In the genomic region with DNA sequence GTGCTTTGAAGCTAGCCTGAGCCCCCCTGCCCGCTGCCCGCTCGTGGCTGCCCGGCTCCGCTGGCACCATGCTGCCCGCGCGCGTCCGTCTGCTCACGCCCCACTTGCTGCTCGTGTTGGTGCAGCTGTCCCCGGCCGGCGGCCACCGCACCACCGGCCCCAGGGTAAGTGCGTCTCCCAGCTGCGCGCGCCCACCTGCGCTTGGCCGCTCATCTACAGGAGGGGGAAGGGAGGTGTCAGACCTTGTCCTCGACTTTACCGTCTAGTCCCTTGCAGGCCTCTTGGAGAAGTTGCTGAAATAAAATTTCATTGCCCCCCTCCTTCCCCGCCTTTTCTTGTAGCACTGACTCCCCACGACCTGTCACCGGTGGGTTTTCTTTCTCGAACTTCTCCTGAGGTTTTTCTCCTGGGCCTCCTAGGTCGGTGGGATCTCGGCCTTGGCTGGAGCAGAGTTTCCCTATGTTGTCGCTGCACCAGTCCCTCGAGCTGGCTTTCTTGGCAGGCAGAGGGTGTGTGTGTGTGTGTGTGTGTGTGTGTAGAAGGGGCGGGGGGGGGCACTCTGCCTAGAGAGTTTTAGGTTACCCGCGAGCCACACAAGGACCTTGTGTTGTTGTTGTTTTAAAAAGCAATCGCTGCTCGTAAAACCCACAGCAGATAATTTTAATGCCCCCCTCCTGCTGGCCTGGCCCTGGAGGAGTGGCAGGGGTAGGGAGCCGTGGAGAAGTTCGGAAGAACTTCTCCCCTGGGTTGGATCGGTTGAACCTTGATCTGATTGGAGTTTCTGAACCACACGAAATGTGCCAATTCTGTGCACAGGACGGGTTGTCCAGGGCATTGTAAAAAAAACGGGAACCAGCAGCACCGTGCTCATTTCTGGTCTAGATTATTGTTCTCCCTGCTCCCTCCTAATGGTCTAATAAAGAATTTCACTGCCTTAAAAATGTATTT, we compare ENCODE assay signal across 9 mouse cellular contexts. TPM values are rescaled to one million over a fixed set of nuclear protein-coding genes. Genes with fewer than 3 reads are reported as not detected.
A peak's percentile ranks its signal among the peaks of the same experiment; 100 is the strongest.
DNase-seq lines count a peak whose midpoint lies in the region; ATAC-seq lines count a peak whose summit lies in the region.
"Had no signal": no experiment of that assay in that cellular context is flagged by ENCODE, and none has a peak within 500 bp of the region (broad histone marks: within the 10 kb centered on the region; RNA-seq: fewer than 3 reads in every experiment).

No protein-coding gene starts in this region.

- peak overlapping the region; percentile 98 for H3K4me2 ChIP-seq in limb, embryonic 13.5 days (replicated peaks)

- ATAC-seq in limb, embryonic 13.5 days (ENCODE audit: low FRiP score, low read depth) = peak; percentile 63

- no peaks in the 10 kb centered on the region for H3K9me3 ChIP-seq in heart, embryonic 10.5 days
- H3K9me3 ChIP-seq in limb, embryonic 13.5 days = no peaks in the 10 kb centered on the region

- WGBS in heart, embryonic 10.5 days = 6% methylated on average over 45 of the region's 45 CpGs
- under 1% methylated on average over 45 of the region's 45 CpGs for WGBS in limb, embryonic 13.5 days

- no peak for DNase-seq in heart, embryonic 10.5 days (ENCODE audit: low spot score)
- DNase-seq in heart, adult 18-20 months = no peak
- DNase-seq in urinary bladder, postnatal 25 days (ENCODE audit: low spot score) = peak; percentile 11
- no peak for DNase-seq in urinary bladder, postnatal 4 days (ENCODE audit: low spot score in 2 of 2)
- peak; percentile 23 for DNase-seq in forelimb bud, embryonic 11.5 days (ENCODE audit: low read depth, low spot score)
- peak; percentile 6 for DNase-seq in splenic B cell, adult 2 months (ENCODE audit: low read depth, low spot score)
- no peak for DNase-seq in right cerebral cortex, postnatal 36 days (ENCODE audit: low spot score in 2 of 2)

- H3K27ac ChIP-seq in heart, embryonic 10.5 days = peak overlapping the region; percentile 62
- peak overlapping the region; percentile 34; the same call in 1 of the 2 replicates for H3K27ac ChIP-seq in limb, embryonic 13.5 days

- H3K4me1 ChIP-seq in heart, embryonic 10.5 days = peaks cover 21% of the 10 kb centered on the region
- H3K4me1 ChIP-seq in limb, embryonic 13.5 days = peaks cover 38% of the 10 kb centered on the region

- H3K9ac ChIP-seq in limb, embryonic 13.5 days = peak overlapping the region; percentile 63

- peaks cover 46% of the 10 kb centered on the region for H3K27me3 ChIP-seq in heart, embryonic 10.5 days (ENCODE audit: insufficient read depth, poor library complexity, severe bottlenecking)
- peaks cover 54% of the 10 kb centered on the region for H3K27me3 ChIP-seq in limb, embryonic 13.5 days
- H3K27me3 ChIP-seq in splenic B cell, adult 2 months (ENCODE audit: control insufficient read depth, insufficient read depth, low read length, poor library complexity, severe bottlenecking) = no peaks in the 10 kb centered on the region; the same call in 1 of the 2 replicates

- peak overlapping the region; percentile 72 for H3K4me3 ChIP-seq in heart, embryonic 10.5 days
- peak overlapping the region; percentile 64 for H3K4me3 ChIP-seq in limb, embryonic 13.5 days

- H3K36me3 ChIP-seq in heart, embryonic 10.5 days = no peaks in the 10 kb centered on the region
- no peaks in the 10 kb centered on the region for H3K36me3 ChIP-seq in limb, embryonic 13.5 days
- H3K36me3 ChIP-seq in splenic B cell, adult 2 months (ENCODE audit: control insufficient read depth, insufficient read depth, low read length, poor library complexity, severe bottlenecking) = no peaks in the 10 kb centered on the region

RNA-seq across cellular contexts. Expression of gene Smoc1, which starts 0.7 kb away (rescaled TPM):
- 4.3 and 6.2 TPM in 2 replicates for polyA plus RNA-seq in heart, embryonic 10.5 days (2016; fragmentation: Nextera tagmentation; extraction: Ambion mirVana)
- total RNA-seq in heart, adult 18-20 months (2021) = 1 to 10 TPM; 5.4 to 8.4 TPM
- polyA plus RNA-seq in limb, embryonic 13.5 days (2015; fragmentation: Nextera tagmentation; extraction: Ambion mirVana) = 7.7 and 8.6 TPM in 2 replicates

RNA-seq across cellular contexts. Expression of gene Slc10a1, which starts 58.8 kb away (rescaled TPM):
- polyA plus RNA-seq in heart, embryonic 10.5 days (2016; fragmentation: Nextera tagmentation; extraction: Ambion mirVana) = 0.55 and 0.58 TPM in 2 replicates
- not detected for total RNA-seq in heart, adult 18-20 months (2021)
- polyA plus RNA-seq in limb, embryonic 13.5 days (2015; fragmentation: Nextera tagmentation; extraction: Ambion mirVana) = 0.91 and 1.1 TPM in 2 replicates
- polyA plus RNA-seq: gonadal fat pad, adult 2 months had no signal

Comparison
In these comparisons a context has a peak if more than half of its experiments do, and no peak if none do; other contexts are left out.
1. DNase-seq: peak in urinary bladder, postnatal 25 days (single experiment), forelimb bud, embryonic 11.5 days (single experiment) and splenic B cell, adult 2 months (single experiment); none in heart, embryonic 10.5 days (single experiment), heart, adult 18-20 months (0 of 2), urinary bladder, postnatal 4 days (0 of 2) and right cerebral cortex, postnatal 36 days (0 of 2).